Mouse (Mus musculus) adrenal gland (tissue): ENCODE data around the gene Lingo2.

ENCODE experiments used
- intact Hi-C: fragments of 180-260 bp; cut with DNase I; formaldehyde crosslinking; loops from one replicate; pipeline ENCODE4 v1.15.1; 2025

Lingo2 gene

GRCm38 (mm10) chr4:36560997-36561396 is 390.6 kb downstream of the Lingo2 start:
- intact Hi-C loops, result no loop called here

- intact Hi-C loops, result no loop called here
These were observed 410.7 kb downstream of the Lingo2 start for GRCm38 (mm10) chr4:36540664-36541360.

- intact Hi-C loops, result no loop called here
These were observed 417.7 kb downstream of the Lingo2 start for GRCm38 (mm10) chr4:36533895-36534294.

GRCm38 (mm10) chr4:36490255-36490654 is 461.3 kb downstream of the Lingo2 start:
- intact Hi-C loops, result no loop called here

GRCm38 (mm10) chr4:36435211-36435610 is 516.3 kb downstream of the Lingo2 start:
- intact Hi-C loops, result no loop called here

- intact Hi-C loops, result no loop called here
These were observed 525.4 kb downstream of the Lingo2 start for GRCm38 (mm10) chr4:36426192-36426591.

- intact Hi-C loops, result no loop called here
These were observed 544.2 kb downstream of the Lingo2 start for GRCm38 (mm10) chr4:36407350-36407749.

GRCm38 (mm10) chr4:36368925-36369324 is 582.6 kb downstream of the Lingo2 start:
- intact Hi-C loops, result no loop called here

GRCm38 (mm10) chr4:36354401-36354800 is 597.1 kb downstream of the Lingo2 start:
- intact Hi-C loops, result no loop called here

GRCm38 (mm10) chr4:36331741-36332140 is 619.8 kb downstream of the Lingo2 start:
- intact Hi-C loops, result no loop called here

GRCm38 (mm10) chr4:36325603-36326002 is 625.9 kb downstream of the Lingo2 start:
- intact Hi-C loops, result no loop called here

- intact Hi-C loops, result no loop called here
These were observed 638.5 kb downstream of the Lingo2 start for GRCm38 (mm10) chr4:36313067-36313466.

GRCm38 (mm10) chr4:36311431-36311830 is 640.1 kb downstream of the Lingo2 start:
- intact Hi-C loops, result no loop called here

GRCm38 (mm10) chr4:36305228-36305627 is 646.3 kb downstream of the Lingo2 start:
- intact Hi-C loops, result no loop called here

- intact Hi-C loops, result no loop called here
These were observed 661.9 kb downstream of the Lingo2 start for GRCm38 (mm10) chr4:36289701-36290053.

- intact Hi-C loops, result no loop called here
These were observed 662.5 kb downstream of the Lingo2 start for GRCm38 (mm10) chr4:36288813-36289700.

GRCm38 (mm10) chr4:36262436-36263169 is 688.9 kb downstream of the Lingo2 start:
- intact Hi-C loops, result no loop called here

- intact Hi-C loops, result no loop called here
These were observed 765.2 kb downstream of the Lingo2 start for GRCm38 (mm10) chr4:36186231-36186922.

- intact Hi-C loops, result no loop called here
These were observed 767.9 kb downstream of the Lingo2 start for GRCm38 (mm10) chr4:36183643-36184042.

- intact Hi-C loops, result no loop called here
These were observed 781.4 kb downstream of the Lingo2 start for GRCm38 (mm10) chr4:36170099-36170498.

GRCm38 (mm10) chr4:36131341-36131740 is 820.2 kb downstream of the Lingo2 start:
- intact Hi-C loops, result no loop called here
